10 mouse cellular contexts compared by ENCODE assay signal in the genomic region with DNA sequence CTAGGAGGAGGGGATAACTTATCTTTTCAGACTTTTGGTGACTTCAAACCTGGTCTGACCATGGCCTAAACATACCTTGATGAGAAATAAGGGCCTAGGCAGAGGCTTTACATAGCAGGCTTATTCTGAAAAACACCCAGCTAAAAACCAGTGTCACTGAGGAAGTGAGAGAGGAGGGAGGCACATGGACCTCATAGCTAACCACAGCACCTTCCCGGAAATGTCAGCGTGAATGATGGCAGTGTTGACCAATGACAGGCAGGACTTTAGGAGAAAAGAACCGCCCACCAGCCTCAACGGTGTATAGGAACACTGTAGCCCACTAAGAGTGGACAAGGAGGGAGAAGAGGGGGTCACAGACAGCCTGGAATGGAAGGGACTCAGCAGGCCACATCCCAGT.
"Had no signal": no experiment of that assay in that cellular context is flagged by ENCODE, and none has a peak within 500 bp of the region (broad histone marks: within the 10 kb centered on the region; RNA-seq: fewer than 3 reads in every experiment).

No protein-coding gene starts in this region.

- H3K27me3 ChIP-seq: liver, embryonic 15.5 days; neural tube, embryonic 15.5 days had no signal

- H3K27ac ChIP-seq: liver, embryonic 15.5 days; midbrain, embryonic 12.5 days; neural tube, embryonic 15.5 days had no signal

- H3K36me3 ChIP-seq: midbrain, embryonic 12.5 days; neural tube, embryonic 15.5 days had no signal

- ATAC-seq: lung, postnatal 0 days had no signal

- H3K4me1 ChIP-seq: liver, embryonic 15.5 days had no signal

- H3K4me3 ChIP-seq: liver, embryonic 15.5 days; midbrain, embryonic 12.5 days; neural tube, embryonic 15.5 days had no signal

- DNase-seq: kidney, adult 2 months; kidney, postnatal 25 days; left cerebral cortex, postnatal 4 days; lung, adult 2 months; lung, postnatal 36 days; thymus, postnatal 36 days had no signal

- H3K9me3 ChIP-seq: liver, embryonic 15.5 days; midbrain, embryonic 12.5 days; neural tube, embryonic 15.5 days had no signal
